Mouse (Mus musculus): ENCODE measurements at regions not wholly inside any gene's neighbourhood (a gene's known extent, or its start where the extent isn't known, plus 50 kb on each side); places are given as distances from the start of the nearest gene placed in this dataset.

DNA sequence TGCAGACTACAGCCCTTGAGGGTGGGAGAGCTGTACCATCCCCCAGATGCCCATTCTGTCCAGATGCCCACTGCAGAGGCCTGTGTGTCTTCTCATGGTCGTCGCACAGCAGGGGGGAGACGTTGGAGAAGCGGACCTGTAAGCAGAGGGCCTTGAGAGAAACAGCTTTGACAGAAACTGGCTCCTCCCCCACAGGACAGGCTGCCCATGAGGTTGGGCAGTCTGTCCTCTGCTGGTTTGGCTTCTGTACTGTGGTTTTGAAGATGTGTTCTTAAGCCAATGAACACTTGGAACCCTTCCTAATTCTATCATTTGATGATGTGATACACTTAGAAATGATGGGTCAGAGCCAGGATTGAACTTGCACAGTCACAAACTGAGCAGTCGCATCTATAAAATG, 102.5 kb downstream of the Gm5447 start:
- no peak for DNase-seq (ENCODE audit: low read depth, low spot score)
- no peak overlapping the region for H3K4me3 ChIP-seq (ENCODE audit: control insufficient read depth in 1 of 2, insufficient read depth in 1 of 2, low read depth in 2 of 2, low read length in 2 of 2)
- no peak overlapping the region for H3K9ac ChIP-seq (ENCODE audit: control insufficient read depth, low read depth, low read length, poor library complexity, severe bottlenecking)
- H3K4me1 ChIP-seq (ENCODE audit: control insufficient read depth in 1 of 2, insufficient read depth in 2 of 2, low read length in 2 of 2), result no peaks in the 10 kb centered on the region
- TF ChIP-seq TBP (IDR thresholded peaks at IDR 0.05; ENCODE audit: low read depth, low read length), result no peak
- TF ChIP-seq POLR2AphosphoS2 (IDR thresholded peaks at IDR 0.05; ENCODE audit: low read length), result no peak
- TF ChIP-seq MEF2A (IDR thresholded peaks at IDR 0.05; ENCODE audit: extremely low read depth, insufficient replicate concordance, low read depth, low read length, poor library complexity, severe bottlenecking), result no peak
- TF ChIP-seq MYB (IDR thresholded peaks at IDR 0.05; ENCODE audit: low read depth, low read length), result no peak
- TF ChIP-seq BHLHE40 (IDR thresholded peaks at IDR 0.05; ENCODE audit: borderline replicate concordance, low read depth, low read length), result no peak
- no peak for TF ChIP-seq MAZ (IDR thresholded peaks at IDR 0.05; ENCODE audit: low read depth, low read length)
- TF ChIP-seq UBTF (IDR thresholded peaks at IDR 0.05; ENCODE audit: borderline replicate concordance, insufficient read depth, low read depth, low read length), result no peak
- no peaks in the 10 kb centered on the region for H3K79me2 ChIP-seq (ENCODE audit: control insufficient read depth, insufficient read depth, low read length, poor library complexity)
- no peaks in the 10 kb centered on the region; a peak in 3 of 4 replicates for H3K27me3 ChIP-seq (ENCODE audit: control insufficient read depth in 1 of 2, insufficient read depth in 2 of 2, low read length in 2 of 2)
- H3K36me3 ChIP-seq (ENCODE audit: control insufficient read depth in 1 of 2, insufficient read depth in 2 of 2, low read length in 2 of 2), result no peaks in the 10 kb centered on the region
- no peak overlapping the region for H3K27ac ChIP-seq (ENCODE audit: control insufficient read depth, low read depth, low read length)
- H3K9me3 ChIP-seq (replicated peaks; ENCODE audit: insufficient read depth, low read length), result no peaks in the 10 kb centered on the region

DNA sequence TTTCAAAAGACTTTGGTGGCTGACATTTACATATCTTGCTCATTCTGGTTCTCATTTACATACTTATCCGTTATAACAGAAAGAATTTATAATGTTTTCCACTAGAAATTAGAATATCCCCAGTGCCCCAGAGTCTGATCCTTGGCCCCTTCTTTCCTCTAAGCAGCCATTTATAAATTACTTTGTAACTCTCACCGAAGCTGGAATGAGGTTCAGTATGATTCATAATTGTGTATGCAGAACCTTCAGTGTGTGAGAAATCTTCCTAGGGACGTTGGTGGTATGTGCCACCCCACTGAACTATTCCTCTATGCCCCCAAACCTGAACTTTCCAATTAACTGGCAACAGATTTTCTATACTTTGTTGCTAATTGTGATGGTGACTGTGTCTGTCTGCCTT, 104.7 kb downstream of the Gm5447 start:
- Histone ChIP-seq H3K4me1 (ENCODE audit: control insufficient read depth in 1 of 2, insufficient read depth in 2 of 2, low read length in 2 of 2) (no peaks in the 10 kb centered on the region), H3K79me2 (ENCODE audit: control insufficient read depth, insufficient read depth, low read length, poor library complexity) (no peaks in the 10 kb centered on the region), H3K9ac (ENCODE audit: control insufficient read depth, low read depth, low read length, poor library complexity, severe bottlenecking) (no peak overlapping the region), H3K36me3 (ENCODE audit: control insufficient read depth in 1 of 2, insufficient read depth in 2 of 2, low read length in 2 of 2) (no peaks in the 10 kb centered on the region), H3K4me3 (ENCODE audit: control insufficient read depth in 1 of 2, insufficient read depth in 1 of 2, low read depth in 2 of 2, low read length in 2 of 2) (no peak overlapping the region), H3K27ac (ENCODE audit: control insufficient read depth, low read depth, low read length) (no peak overlapping the region), H3K9me3 (replicated peaks; ENCODE audit: insufficient read depth, low read length) (no peaks in the 10 kb centered on the region), H3K27me3 (ENCODE audit: control insufficient read depth in 1 of 2, insufficient read depth in 2 of 2, low read length in 2 of 2) (no peaks in the 10 kb centered on the region; a peak in 3 of 4 replicates)
- DNase-seq (ENCODE audit: low read depth, low spot score), result no peak
- no peak for TF ChIP-seq MAZ (IDR thresholded peaks at IDR 0.05; ENCODE audit: low read depth, low read length)
- TF ChIP-seq E2F4 (IDR thresholded peaks at IDR 0.05; ENCODE audit: borderline replicate concordance, low read depth, low read length), result no peak
- TF ChIP-seq SIN3A (IDR thresholded peaks at IDR 0.05; ENCODE audit: low read length), result no peak
- no peak for TF ChIP-seq RAD21 (IDR thresholded peaks at IDR 0.05; ENCODE audit: low read depth, low read length)
- TF ChIP-seq NRF1 (IDR thresholded peaks at IDR 0.05; ENCODE audit: insufficient read depth, low read depth, low read length, poor library complexity, severe bottlenecking), result no peak
- TF ChIP-seq JUND (IDR thresholded peaks at IDR 0.05; ENCODE audit: low read depth, low read length), result no peak
- TF ChIP-seq POLR2A (IDR thresholded peaks at IDR 0.05; ENCODE audit: control insufficient read depth in 1 of 2, insufficient read depth in 1 of 2, low read depth in 1 of 2, low read length in 2 of 2, poor library complexity in 1 of 2), result no peak
- TF ChIP-seq CHD1 (IDR thresholded peaks at IDR 0.05; ENCODE audit: low read depth, low read length), result no peak
- TF ChIP-seq MXI1 (IDR thresholded peaks at IDR 0.05; ENCODE audit: low read depth, low read length), result no peak
- no peak for TF ChIP-seq GATA1 (IDR thresholded peaks at IDR 0.05; ENCODE audit: low read depth, low read length)
- TF ChIP-seq MYC (IDR thresholded peaks at IDR 0.05; ENCODE audit: low read depth, low read length), result no peak
- TF ChIP-seq KAT2A (conservative IDR thresholded peaks at IDR 0.05; ENCODE audit: low read depth, low read length), result no peak
- no peak for TF ChIP-seq ZC3H11A (IDR thresholded peaks at IDR 0.05; ENCODE audit: low read depth, low read length)
- TF ChIP-seq USF1 (IDR thresholded peaks at IDR 0.05; ENCODE audit: low read depth, low read length), result no peak
